Mouse (Mus musculus) megakaryocyte, adult 5-6 weeks (primary cell): Measurements from ENCODE around the gene Sgca. TPM values are rescaled to one million over a fixed set of nuclear protein-coding genes. Genes with fewer than 3 reads are reported as not detected.

ENCODE experiments used
- ATAC-seq: 2 replicates; pipeline ENCODE4 v1.8.0; 2016; ENCODE audit warnings: mild to moderate bottlenecking, inconsistent platforms; ENCODE audit not compliant: poor library complexity, severe bottlenecking
- total RNA-seq, 2 experiments: library from RNA; stranded (forward) in 1 of 2; stranded (reverse) in 1 of 2; fragments of 153-499, 151-499 nt in 1 of 2; fragments of 221-1000, 200-1000 nt in 1 of 2; gene quantifications; 2 replicates each; pipeline versions ENCODE4 v1.2.3 to v1.2.4; 2015 to 2017

Gene Sgca
- total RNA-seq, 2 experiments from 2014 or later, result not detected

- ATAC-seq, result no peak
These were observed 18.4 kb downstream of the Sgca start for GRCm38 (mm10) chr11:94957693-94958064.

GRCm38 (mm10) chr11:94955103-94955502 lies 21.0 kb downstream of the Sgca start:
- ATAC-seq, result no peak

- ATAC-seq, result no peak
These were observed 24.0 kb downstream of the Sgca start for GRCm38 (mm10) chr11:94952169-94952568.

GRCm38 (mm10) chr11:94945236-94945635 lies 30.9 kb downstream of the Sgca start:
- ATAC-seq, result peak; percentile 91

- ATAC-seq, result no peak
These were observed 31.8 kb downstream of the Sgca start for GRCm38 (mm10) chr11:94944295-94944694.

GRCm38 (mm10) chr11:94943054-94943453 lies 33.1 kb downstream of the Sgca start:
- ATAC-seq, result no peak

- peak; percentile 33; the same call in 1 of the 2 replicates for ATAC-seq
These were observed 33.7 kb downstream of the Sgca start for GRCm38 (mm10) chr11:94942282-94943023.

- no peak for ATAC-seq
These were observed 34.4 kb downstream of the Sgca start for GRCm38 (mm10) chr11:94941776-94942175.

GRCm38 (mm10) chr11:94941121-94941520 lies 35.0 kb downstream of the Sgca start:
- no peak for ATAC-seq

GRCm38 (mm10) chr11:94939280-94939679 lies 36.8 kb downstream of the Sgca start:
- peak; percentile 59 for ATAC-seq

GRCm38 (mm10) chr11:94938296-94938695 lies 37.8 kb downstream of the Sgca start:
- ATAC-seq, result no peak

- no peak for ATAC-seq
These were observed 38.3 kb downstream of the Sgca start for GRCm38 (mm10) chr11:94937787-94938186.

- peak; percentile 64 for ATAC-seq
These were observed 38.8 kb downstream of the Sgca start for GRCm38 (mm10) chr11:94937335-94937781.

GRCm38 (mm10) chr11:94936851-94937295 lies 39.3 kb downstream of the Sgca start:
- ATAC-seq, result peak; percentile 84

GRCm38 (mm10) chr11:94936045-94936444 lies 40.1 kb downstream of the Sgca start, which contains the start of gene Col1a1:
Col1a1 (plus strand) TSS chr11:94936224.
- no peak for ATAC-seq

GRCm38 (mm10) chr11:94934526-94934925 lies 41.6 kb downstream of the Sgca start:
- ATAC-seq, result no peak

- ATAC-seq, result no peak
These were observed 42.5 kb downstream of the Sgca start for GRCm38 (mm10) chr11:94933584-94933983.

- ATAC-seq, result no peak
These were observed 46.0 kb downstream of the Sgca start for GRCm38 (mm10) chr11:94930151-94930550.

- ATAC-seq, result no peak
These were observed 46.5 kb downstream of the Sgca start for GRCm38 (mm10) chr11:94929599-94929998.

GRCm38 (mm10) chr11:94928820-94929219 lies 47.3 kb downstream of the Sgca start:
- no peak for ATAC-seq

GRCm38 (mm10) chr11:94927771-94928291 lies 48.3 kb downstream of the Sgca start:
- no peak for ATAC-seq

- ATAC-seq, result no peak
These were observed 49.7 kb downstream of the Sgca start for GRCm38 (mm10) chr11:94926431-94926830.
